Mouse (Mus musculus) midbrain, embryonic 16.5 days (tissue): ENCODE measurements around the gene Ednrb. TPM values are rescaled to one million over a fixed set of nuclear protein-coding genes. Genes with fewer than 3 reads are reported as not detected.

Experiments used
- ATAC-seq: fragments of 200-750 bp; cut with Nextera tagmentation; 2 replicates; pipeline ENCODE4 v1.8.0; 2017; ENCODE audit warnings: moderate TSS enrichment
- H3K27ac ChIP-seq: fragments of 300-500 bp; sonication (generic); 2 replicates; pipeline ENCODE4 v1.5.1; 2014; ENCODE audit warnings: mild to moderate bottlenecking, low read length, mixed read lengths
- H3K27me3 ChIP-seq: fragments of 300-500 bp; sonication (generic); 2 replicates; pipeline ENCODE4 v1.6.1; 2014; ENCODE audit warnings: low read depth, low read length, mixed read lengths; ENCODE audit not compliant: control insufficient read depth, insufficient read depth
- H3K36me3 ChIP-seq: fragments of 300-500 bp; sonication (generic); 2 replicates; pipeline ENCODE4 v1.6.1; 2014; ENCODE audit warnings: mild to moderate bottlenecking, low read length, moderate library complexity, mixed read lengths; ENCODE audit not compliant: control insufficient read depth, insufficient read depth
- H3K4me1 ChIP-seq: fragments of 300-500 bp; sonication (generic); 2 replicates; pipeline ENCODE4 v1.6.1; 2014; ENCODE audit warnings: mild to moderate bottlenecking, low read length, mixed read lengths; ENCODE audit not compliant: control insufficient read depth, insufficient read depth
- H3K4me2 ChIP-seq: fragments of 300-500 bp; sonication (generic); 2 replicates; pipeline ENCODE4 v1.6.1; 2014; ENCODE audit warnings: mild to moderate bottlenecking, low read length, mixed read lengths
- H3K4me3 ChIP-seq: fragments of 300-500 bp; sonication (generic); 2 replicates; pipeline ENCODE4 v1.5.1; 2014; ENCODE audit warnings: low read depth, mild to moderate bottlenecking, low read length, moderate library complexity, mixed read lengths
- H3K9ac ChIP-seq: fragments of 300-500 bp; sonication (generic); 2 replicates; pipeline ENCODE4 v1.6.1; 2014; ENCODE audit warnings: low read depth, low read length, mixed read lengths
- H3K9me3 ChIP-seq: fragments of 300-500 bp; sonication (generic); replicated peaks from 2 replicates; pipeline ENCODE4 v1.6.1; 2014; ENCODE audit warnings: mild to moderate bottlenecking, low read length, mixed read lengths; ENCODE audit not compliant: control insufficient read depth, poor library complexity, severe bottlenecking
- WGBS: fragments of 180-500 bp; shearing (Covaris S2); extraction: QIAGEN DNeasy Blood & Tissue Kit; methylation state at CpG from one replicate; pipeline ENCODE4 v1.1.7; 2014; 5-methylcytosine and 5-hydroxymethylcytosine counted together
- polyA plus RNA-seq: library from polyadenylated mRNA; unstranded; fragments of >200 nt; fragmentation: Nextera tagmentation; extraction: Ambion mirVana; gene quantifications from 2 replicates; pipeline ENCODE4 v1.2.1, GENCODE M21; 2015

The Ednrb gene
- polyA plus RNA-seq, 1 experiment from 2014 or later = 114 TPM

DNA sequence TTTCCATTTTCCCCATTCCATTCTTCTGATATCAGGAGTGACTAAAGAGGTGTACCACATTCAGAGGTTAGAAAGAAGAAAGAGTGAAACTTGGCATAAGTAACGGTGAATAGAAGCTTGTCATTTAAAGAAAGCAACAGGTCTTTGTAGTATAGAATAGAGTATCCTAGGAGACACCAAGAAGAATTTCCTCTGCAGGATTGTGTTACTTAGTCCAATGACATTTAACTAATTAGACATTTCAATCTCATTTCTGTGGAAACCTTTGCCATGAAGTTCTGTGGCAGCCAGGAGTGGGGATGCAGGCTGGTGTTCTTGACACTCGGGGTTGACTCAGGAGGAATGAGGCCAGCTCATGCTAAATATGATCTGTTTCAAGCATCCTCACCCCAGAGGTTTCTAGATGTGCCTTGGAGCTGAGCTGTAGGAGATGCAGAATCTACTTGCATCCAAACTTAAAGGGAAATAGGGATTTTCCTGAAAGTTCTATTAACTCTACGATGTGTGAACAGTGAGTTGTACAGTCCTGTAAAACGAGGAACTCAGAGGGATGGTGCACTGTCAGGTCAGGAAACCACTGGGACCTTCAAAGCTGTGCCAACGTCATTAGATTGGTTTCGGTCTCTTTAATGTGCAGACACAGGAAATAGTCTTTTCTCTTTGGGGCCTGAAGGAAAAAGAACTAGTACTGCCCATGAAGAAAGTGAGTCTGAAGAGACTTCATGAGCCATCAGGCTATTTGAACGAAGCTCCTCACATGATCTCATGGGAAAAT is 6.1 kb upstream of the Ednrb start:
- Histone ChIP-seq H3K4me3 (no peak overlapping the region), H3K9ac (no peak overlapping the region), H3K9me3 (no peaks in the 10 kb centered on the region), H3K4me2 (no peak overlapping the region), H3K36me3 (no peaks in the 10 kb centered on the region), H3K27ac (no peak overlapping the region), H3K27me3 (no peaks in the 10 kb centered on the region), H3K4me1 (no peaks in the 10 kb centered on the region)
- WGBS = 58% methylated on average over 7 of the region's 7 CpGs
- ATAC-seq = no peak

DNA sequence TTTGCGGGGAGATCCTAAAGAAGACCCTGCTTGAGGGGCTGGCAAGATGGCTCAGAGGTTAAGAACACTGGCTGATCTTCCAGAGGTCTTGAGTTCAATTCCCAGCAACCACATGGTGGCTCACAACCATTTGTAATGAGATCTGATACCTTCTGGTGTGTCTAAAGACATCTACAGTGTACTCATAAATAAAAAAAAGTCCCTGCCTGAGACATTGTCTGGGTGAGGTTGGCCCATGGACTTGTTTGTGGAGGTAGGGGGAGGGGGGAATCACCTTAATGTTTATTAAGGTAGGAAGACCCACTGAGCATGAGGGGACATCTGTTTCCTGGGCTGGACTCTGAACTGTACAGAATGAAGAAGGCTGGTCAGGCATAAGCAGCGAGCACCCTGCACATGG is 1.5 kb upstream of the Ednrb start:
- Histone ChIP-seq H3K9ac (no peak overlapping the region), H3K4me3 (no peak overlapping the region), H3K9me3 (no peaks in the 10 kb centered on the region), H3K27ac (no peak overlapping the region), H3K27me3 (no peaks in the 10 kb centered on the region), H3K36me3 (no peaks in the 10 kb centered on the region), H3K4me2 (no peak overlapping the region), H3K4me1 (peaks cover 5% of the 10 kb centered on the region)
- WGBS = 100% methylated on average over 2 of the region's 2 CpGs
- no peak for ATAC-seq

DNA sequence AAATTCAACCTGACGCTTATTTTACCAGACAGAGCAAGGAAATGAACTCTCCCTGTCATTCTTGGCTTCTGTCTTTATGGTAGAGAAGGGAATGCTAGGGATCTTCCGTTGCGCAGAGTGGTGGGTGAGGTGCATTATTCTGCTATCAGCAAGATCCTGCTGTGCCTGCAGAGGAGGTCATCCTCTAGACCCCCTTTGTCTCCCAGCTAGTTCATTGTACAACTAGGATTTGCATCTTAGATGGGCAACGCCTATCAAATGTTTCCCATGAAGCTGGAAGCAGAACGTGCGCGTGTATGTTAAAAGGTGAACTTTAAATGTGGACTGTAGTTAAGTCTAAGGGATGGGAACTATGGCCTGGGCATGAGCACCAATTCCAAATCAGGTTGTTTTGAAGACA is 742 bp upstream of the Ednrb start:
- H3K9me3 ChIP-seq = no peaks in the 10 kb centered on the region
- WGBS = 26% methylated on average over 7 of the region's 7 CpGs
- H3K4me1 ChIP-seq = peaks cover 5% of the 10 kb centered on the region
- no peaks in the 10 kb centered on the region for H3K27me3 ChIP-seq
- no peaks in the 10 kb centered on the region for H3K36me3 ChIP-seq
- peak overlapping the region; percentile 38 for H3K27ac ChIP-seq
- no peak for ATAC-seq
- H3K9ac ChIP-seq = no peak overlapping the region
- H3K4me3 ChIP-seq = no peak overlapping the region
- H3K4me2 ChIP-seq = peak overlapping the region; percentile 94

DNA sequence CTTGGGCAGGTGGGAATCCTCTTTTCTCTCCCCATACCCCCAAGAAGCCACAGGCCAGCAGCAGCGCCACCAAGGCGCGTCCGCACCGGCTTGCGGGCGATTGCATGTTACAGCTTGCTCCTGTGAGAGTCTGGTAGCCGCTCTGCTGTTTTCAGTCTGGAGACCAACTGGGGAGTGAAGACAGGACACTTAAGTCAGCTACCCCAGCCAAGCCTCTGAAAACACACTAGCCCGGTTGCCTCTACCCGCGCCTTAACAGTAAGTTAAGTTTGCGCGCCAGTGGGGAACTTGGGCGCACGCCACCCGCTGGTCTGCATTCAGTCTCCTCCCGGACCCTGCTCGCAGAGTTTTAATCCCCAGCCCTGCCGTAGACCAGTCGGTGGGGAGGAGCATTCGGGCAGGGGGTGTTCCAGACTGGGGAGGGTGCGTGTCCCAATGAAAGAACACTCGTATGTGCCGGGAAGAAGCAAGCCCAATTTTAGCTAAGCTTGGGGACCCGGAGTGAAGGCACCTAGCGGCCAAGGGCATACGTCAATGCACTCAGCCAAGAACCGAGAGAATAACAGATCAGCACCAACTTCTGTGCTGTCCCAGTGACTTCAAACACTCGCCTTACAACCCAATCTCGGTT is 716 bp downstream of the Ednrb start:
- Histone ChIP-seq H3K27ac (peak overlapping the region; percentile 38), H3K4me2 (peak overlapping the region; percentile 94)
- WGBS = under 1% methylated on average over 30 of the region's 30 CpGs

DNA sequence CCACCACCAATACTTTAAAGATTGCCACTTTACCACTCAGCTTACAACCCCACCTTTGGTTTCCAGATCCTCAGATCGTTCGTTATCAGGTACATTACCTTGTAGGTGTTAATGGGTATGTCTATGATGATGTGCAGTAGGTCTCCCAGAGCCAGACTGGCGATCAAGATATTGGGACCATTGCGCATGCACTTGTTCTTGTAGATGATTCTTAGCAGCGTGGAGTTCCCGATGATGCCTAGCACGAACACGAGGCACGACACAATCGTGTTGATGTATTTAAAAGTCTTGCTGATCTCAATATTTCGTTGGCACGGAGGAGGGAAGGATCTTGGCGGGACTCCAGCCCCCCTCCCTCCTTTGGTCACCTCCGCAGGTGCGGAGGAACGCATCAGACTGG is 1.3 kb downstream of the Ednrb start:
- H3K27me3 ChIP-seq = no peaks in the 10 kb centered on the region
- peak overlapping the region; percentile 94 for H3K4me2 ChIP-seq
- peaks cover 5% of the 10 kb centered on the region for H3K4me1 ChIP-seq
- H3K9me3 ChIP-seq = no peaks in the 10 kb centered on the region
- ATAC-seq = peak; percentile 52; the same call in 1 of the 2 replicates
- peak overlapping the region; percentile 38 for H3K27ac ChIP-seq
- peak overlapping the region; percentile 53 for H3K9ac ChIP-seq
- WGBS = 5% methylated on average over 16 of the region's 16 CpGs
- peak overlapping the region; percentile 53 for H3K4me3 ChIP-seq
- no peaks in the 10 kb centered on the region for H3K36me3 ChIP-seq

More for the DNA sequence above, 716 bp downstream of the Ednrb start:
- ATAC-seq = peak; percentile 91
- no peaks in the 10 kb centered on the region for H3K9me3 ChIP-seq
- peak overlapping the region; percentile 53 for H3K9ac ChIP-seq
- no peaks in the 10 kb centered on the region for H3K27me3 ChIP-seq
- peaks cover 5% of the 10 kb centered on the region for H3K4me1 ChIP-seq
- H3K4me3 ChIP-seq = peak overlapping the region; percentile 53
- H3K36me3 ChIP-seq = no peaks in the 10 kb centered on the region

DNA sequence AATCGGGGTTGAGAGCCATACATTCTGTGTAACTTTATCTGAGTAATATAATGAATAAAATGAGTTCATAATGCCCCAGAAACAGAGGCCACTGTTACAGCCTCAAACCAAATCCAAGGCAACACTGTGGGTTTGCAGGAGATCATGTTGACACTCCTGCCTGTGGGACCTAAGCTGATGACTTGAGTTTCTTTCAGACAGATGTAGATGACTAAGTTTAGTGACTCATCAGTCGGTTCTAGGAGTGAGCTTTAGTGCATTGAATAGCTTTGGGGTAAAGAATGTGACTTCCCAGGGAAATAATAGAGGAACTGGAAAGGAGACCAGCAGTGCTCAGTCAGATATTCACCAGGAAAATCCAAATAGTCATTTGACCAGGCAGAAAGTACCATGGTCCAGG is 3.8 kb downstream of the Ednrb start:
- Histone ChIP-seq H3K27ac (no peak overlapping the region), H3K36me3 (no peaks in the 10 kb centered on the region), H3K4me2 (peak overlapping the region; percentile 4), H3K9me3 (no peaks in the 10 kb centered on the region), H3K4me1 (peaks cover 5% of the 10 kb centered on the region), H3K27me3 (no peaks in the 10 kb centered on the region), H3K4me3 (0 out of 2 replicates have a peak overlapping the region, but pooled peaks have one; percentile 4), H3K9ac (no peak overlapping the region)
- ATAC-seq = no peak
- WGBS = 77% methylated on average over 2 of the region's 2 CpGs

DNA sequence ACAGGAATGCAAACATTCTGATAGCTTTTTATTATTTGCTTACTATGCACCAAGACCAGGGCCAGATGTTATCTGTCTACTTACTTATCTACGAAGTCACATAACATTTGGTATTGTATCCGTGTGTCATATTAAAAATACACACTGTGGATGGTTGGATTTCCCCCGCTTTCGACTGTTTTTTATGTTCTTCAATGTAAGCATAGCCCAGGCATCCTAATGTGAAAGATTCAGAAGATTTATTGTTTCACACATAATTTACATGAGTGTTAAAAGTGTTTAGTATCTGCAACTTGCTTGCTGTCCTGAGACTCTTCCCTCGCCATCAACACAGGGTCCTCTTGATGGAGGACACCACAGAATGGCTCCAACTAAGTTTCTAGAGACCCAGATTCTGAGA is 5.3 kb downstream of the Ednrb start:
- Histone ChIP-seq H3K27me3 (no peaks in the 10 kb centered on the region), H3K9ac (no peak overlapping the region), H3K4me3 (no peak overlapping the region), H3K27ac (no peak overlapping the region), H3K4me1 (no peaks in the 10 kb centered on the region), H3K9me3 (no peaks in the 10 kb centered on the region), H3K36me3 (no peaks in the 10 kb centered on the region), H3K4me2 (peak overlapping the region; percentile 14; the same call in 1 of the 2 replicates)
- 92% methylated on average over 5 of the region's 5 CpGs for WGBS
- no peak for ATAC-seq

DNA sequence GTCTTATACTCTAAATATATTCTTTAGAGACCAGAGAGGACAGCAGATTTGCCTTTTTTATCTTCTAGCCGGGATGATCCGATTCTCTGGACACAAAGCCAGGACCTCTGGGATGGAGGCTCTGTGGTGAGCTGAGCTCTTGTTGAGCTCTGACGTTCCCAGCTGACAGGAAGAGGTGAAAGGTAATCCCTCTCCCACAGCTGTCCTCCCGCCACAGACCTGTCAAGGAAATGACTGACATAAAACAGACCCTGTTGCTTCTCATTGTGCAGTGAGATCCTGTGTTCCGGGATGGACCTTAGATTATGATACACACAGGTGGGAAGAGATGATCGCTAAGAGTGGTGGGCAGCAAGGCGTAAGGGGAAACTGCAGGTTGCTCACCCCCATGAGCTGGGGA is 9.6 kb downstream of the Ednrb start:
- Histone ChIP-seq H3K36me3 (no peaks in the 10 kb centered on the region), H3K4me1 (no peaks in the 10 kb centered on the region), H3K4me2 (peak overlapping the region; percentile 25; the same call in 1 of the 2 replicates), H3K9ac (no peak overlapping the region), H3K9me3 (no peaks in the 10 kb centered on the region), H3K27me3 (no peaks in the 10 kb centered on the region), H3K27ac (no peak overlapping the region), H3K4me3 (no peak overlapping the region)
- ATAC-seq = no peak
- WGBS = 43% methylated on average over 7 of the region's 7 CpGs

DNA sequence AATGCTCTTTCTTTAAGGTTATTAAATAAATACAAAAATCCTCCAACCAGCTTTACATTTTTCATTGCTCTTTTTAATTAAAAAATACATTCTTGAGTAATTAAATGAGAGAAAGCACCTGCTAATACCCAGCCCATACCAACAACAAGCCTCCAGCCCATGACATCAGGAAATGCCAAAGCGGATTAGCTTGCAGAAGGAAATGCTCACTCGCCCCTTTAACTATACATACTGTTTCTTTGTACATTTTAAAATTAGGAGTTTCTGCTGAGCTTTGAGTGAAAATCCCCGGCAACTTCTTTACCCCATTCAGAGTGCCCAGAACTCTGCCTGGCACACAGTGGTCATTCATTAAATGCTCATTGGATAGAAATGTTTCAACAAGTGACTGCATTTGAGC is 10.1 kb downstream of the Ednrb start:
- Histone ChIP-seq H3K27ac (no peak overlapping the region), H3K36me3 (no peaks in the 10 kb centered on the region), H3K9me3 (no peaks in the 10 kb centered on the region), H3K4me1 (no peaks in the 10 kb centered on the region), H3K9ac (no peak overlapping the region), H3K27me3 (no peaks in the 10 kb centered on the region), H3K4me3 (no peak overlapping the region), H3K4me2 (no peak overlapping the region; the same call in 1 of the 2 replicates)
- WGBS = 35% methylated on average over 3 of the region's 3 CpGs
- ATAC-seq = no peak
